Mouse (Mus musculus): ENCODE data around the gene Prmt1. TPM values are rescaled to one million over a fixed set of nuclear protein-coding genes. Genes with fewer than 3 reads are reported as not detected.

Prmt1 gene
- polyA plus RNA-seq, 1 experiment = 729 TPM

DNA sequence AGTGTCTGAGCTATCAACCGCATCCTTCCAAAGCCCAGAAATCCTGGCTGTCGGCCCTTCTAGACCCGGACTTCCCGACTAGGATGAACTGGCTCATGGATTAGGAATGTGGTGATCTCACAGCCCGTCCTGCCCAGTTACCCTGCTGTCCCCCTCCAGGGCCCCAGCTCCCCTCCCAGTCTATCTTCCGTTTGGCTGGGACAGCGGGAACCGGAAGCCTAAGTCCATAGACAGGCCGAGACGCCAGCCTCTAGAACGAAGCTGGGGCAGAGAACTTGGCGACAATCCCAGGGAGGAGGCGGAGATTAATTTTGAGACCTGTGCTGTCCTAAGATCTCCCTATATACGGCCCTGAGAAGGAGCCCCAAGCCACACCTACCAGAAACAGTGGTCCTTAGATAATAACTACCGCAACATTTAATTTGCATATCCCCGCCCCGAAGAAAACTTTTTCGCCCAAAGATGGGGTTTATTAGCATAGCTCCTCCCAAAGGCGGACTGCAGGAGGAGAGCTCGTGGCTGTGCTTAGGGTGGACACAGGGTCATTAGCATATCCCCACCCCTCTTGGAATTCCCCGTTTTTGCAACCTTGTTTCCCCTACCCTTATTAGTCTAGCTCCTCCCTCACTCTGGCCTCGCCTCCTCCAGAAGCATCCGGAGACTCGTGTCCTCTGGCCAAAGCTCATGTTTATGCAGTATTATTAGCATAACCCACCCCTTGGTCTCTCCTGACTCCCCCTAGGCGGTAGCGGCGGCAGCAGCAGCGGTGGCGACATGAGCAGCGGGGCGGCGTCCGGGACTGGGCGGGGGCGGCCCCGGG, 31.1 kb upstream of the Prmt1 start, which contains the start of gene Rras:
TSS of gene Rras (plus strand) at position 720 of the 820 bp plus-strand sequence.
- TF ChIP-seq TCF12 (IDR thresholded peaks at IDR 0.05; ENCODE audit: insufficient read depth, poor library complexity, severe bottlenecking) (no peak), CEBPB (IDR thresholded peaks at IDR 0.05; ENCODE audit: insufficient read depth, poor library complexity, severe bottlenecking) (0 out of 2 replicates have a peak, but pooled peaks have one; percentile 18), MYOD1 (IDR thresholded peaks at IDR 0.05; ENCODE audit: control insufficient read depth in 1 of 3, insufficient read length in 2 of 3, low read depth in 2 of 3) (no peak), SRF (IDR thresholded peaks at IDR 0.05; ENCODE audit: control insufficient read depth, insufficient read length, low read depth) (peak; percentile 90), POLR2A (IDR thresholded peaks at IDR 0.05; ENCODE audit: insufficient read length, low read depth) (peak; percentile 71)
- H3K79me2 ChIP-seq (ENCODE audit: control insufficient read depth, insufficient read depth) = peaks cover 30% of the 10 kb centered on the region
- peaks cover 5% of the 10 kb centered on the region for H3K36me3 ChIP-seq (ENCODE audit: control insufficient read depth, insufficient read depth)
- H3K27me3 ChIP-seq (ENCODE audit: control insufficient read depth, insufficient read depth, insufficient read length) = no peaks in the 10 kb centered on the region
- H3K4me2 ChIP-seq (ENCODE audit: low read depth) = peak within 1 kb of the TSS; percentile 100
- peak within 1 kb of the TSS; percentile 46 for H3ac ChIP-seq (ENCODE audit: control insufficient read depth, insufficient read length)
- H3K4me3 ChIP-seq = peak within 1 kb of the TSS; percentile 71

DNA sequence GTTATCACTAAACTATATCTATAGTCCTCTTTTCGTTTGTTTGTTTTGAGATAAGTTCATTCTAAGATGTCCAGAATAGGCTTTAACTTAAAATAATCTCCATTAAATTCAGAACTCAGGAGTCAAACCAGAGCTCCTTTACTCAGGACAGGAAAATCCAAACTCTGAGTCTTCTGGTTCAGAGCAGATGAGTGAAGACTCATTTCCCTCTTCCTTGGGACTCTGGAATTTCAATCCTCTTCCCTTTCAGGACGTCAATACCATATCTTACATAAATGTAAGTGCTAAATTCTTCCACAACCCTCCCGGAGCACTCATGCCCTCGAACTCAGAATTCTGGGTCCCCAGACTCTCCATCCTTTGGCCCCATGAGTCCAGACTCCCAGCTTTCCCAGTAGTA, 30.4 kb upstream of the Prmt1 start:
- no peak overlapping the region for H3ac ChIP-seq (ENCODE audit: control insufficient read depth, insufficient read length)
- H3K36me3 ChIP-seq (ENCODE audit: control insufficient read depth, insufficient read depth) = peaks cover 10% of the 10 kb centered on the region
- TF ChIP-seq REST (IDR thresholded peaks at IDR 0.05; ENCODE audit: insufficient read depth, insufficient read length) (no peak), MAX (IDR thresholded peaks at IDR 0.05; ENCODE audit: low read depth) (no peak), SRF (IDR thresholded peaks at IDR 0.05; ENCODE audit: control insufficient read depth, insufficient read length, low read depth) (no peak), E2F4 (IDR thresholded peaks at IDR 0.05; ENCODE audit: insufficient read depth) (no peak)
- H3K4me3 ChIP-seq = peak overlapping the region; percentile 71
- H3K79me2 ChIP-seq (ENCODE audit: control insufficient read depth, insufficient read depth) = peaks cover 30% of the 10 kb centered on the region
- no peaks in the 10 kb centered on the region for H3K27me3 ChIP-seq (ENCODE audit: control insufficient read depth, insufficient read depth, insufficient read length)
- H3K4me2 ChIP-seq (ENCODE audit: low read depth) = peak overlapping the region; percentile 100

DNA sequence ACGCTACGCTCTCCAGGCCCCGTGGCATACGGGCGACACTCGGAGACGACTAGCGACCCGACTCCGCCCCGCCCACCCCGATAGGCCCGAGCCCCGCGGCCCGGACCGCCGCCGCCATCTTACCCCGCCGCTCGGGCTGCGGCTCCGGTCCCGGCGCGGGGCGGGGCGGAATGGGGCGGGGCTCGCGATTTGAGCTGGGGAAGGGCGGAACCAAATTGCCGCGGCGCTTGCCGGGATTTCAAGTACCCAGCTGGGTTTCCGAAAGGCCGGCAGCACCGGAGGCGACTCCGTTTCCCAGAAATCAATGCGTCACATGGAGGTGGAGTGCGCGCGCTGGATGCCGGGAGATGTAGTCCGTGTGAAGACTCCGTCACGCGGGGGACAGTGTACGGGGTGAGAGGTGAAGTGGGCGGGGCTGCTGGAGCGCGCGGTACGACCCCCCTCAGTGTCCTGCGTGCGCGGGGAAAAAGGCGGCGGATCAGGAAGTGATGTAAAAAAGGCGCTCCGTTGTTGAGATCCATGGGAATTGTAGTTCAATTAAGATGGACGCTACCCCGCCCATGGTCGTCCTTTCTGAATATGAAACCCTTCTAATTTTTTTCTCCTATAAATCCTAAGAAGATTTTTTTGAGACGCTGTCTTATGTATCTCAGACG, 29.7 kb upstream of the Prmt1 start, which contains the start of gene Scaf1:
TSS of gene Scaf1 (minus strand) at position 407 of the 656 bp plus-strand sequence.
- Histone ChIP-seq H3K36me3 (ENCODE audit: control insufficient read depth, insufficient read depth) (peaks cover 12% of the 10 kb centered on the region), H3ac (ENCODE audit: control insufficient read depth, insufficient read length) (peak within 1 kb of the TSS; percentile 93), H3K4me3 (peak within 1 kb of the TSS; percentile 71), H3K4me2 (ENCODE audit: low read depth) (peak within 1 kb of the TSS; percentile 100), H3K79me2 (ENCODE audit: control insufficient read depth, insufficient read depth) (peaks cover 32% of the 10 kb centered on the region), H3K27me3 (ENCODE audit: control insufficient read depth, insufficient read depth, insufficient read length) (no peaks in the 10 kb centered on the region)
- TF ChIP-seq E2F4 (IDR thresholded peaks at IDR 0.05; ENCODE audit: insufficient read depth) (peak; percentile 52), POLR2A (IDR thresholded peaks at IDR 0.05; ENCODE audit: insufficient read length, low read depth) (no peak), USF1 (IDR thresholded peaks at IDR 0.05; ENCODE audit: low read depth) (peak; percentile 89), TCF3 (IDR thresholded peaks at IDR 0.05; ENCODE audit: insufficient read length, low read depth) (no peak), CEBPB (IDR thresholded peaks at IDR 0.05; ENCODE audit: insufficient read depth, poor library complexity, severe bottlenecking) (no peak), MAX (IDR thresholded peaks at IDR 0.05; ENCODE audit: low read depth) (no peak), POLR2AphosphoS2 (IDR thresholded peaks at IDR 0.05; ENCODE audit: insufficient read length, low read depth) (peak; percentile 81), MYOG (IDR thresholded peaks at IDR 0.05; ENCODE audit: control insufficient read depth in 1 of 3, insufficient read depth in 1 of 3, insufficient read length in 2 of 3, low read depth in 2 of 3) (no peak), TCF12 (IDR thresholded peaks at IDR 0.05; ENCODE audit: insufficient read depth, poor library complexity, severe bottlenecking) (no peak), SRF (IDR thresholded peaks at IDR 0.05; ENCODE audit: control insufficient read depth, insufficient read length, low read depth) (peak; percentile 29), REST (IDR thresholded peaks at IDR 0.05; ENCODE audit: insufficient read depth, insufficient read length) (no peak), MYOD1 (IDR thresholded peaks at IDR 0.05; ENCODE audit: control insufficient read depth in 1 of 3, insufficient read length in 2 of 3, low read depth in 2 of 3) (no peak)

DNA sequence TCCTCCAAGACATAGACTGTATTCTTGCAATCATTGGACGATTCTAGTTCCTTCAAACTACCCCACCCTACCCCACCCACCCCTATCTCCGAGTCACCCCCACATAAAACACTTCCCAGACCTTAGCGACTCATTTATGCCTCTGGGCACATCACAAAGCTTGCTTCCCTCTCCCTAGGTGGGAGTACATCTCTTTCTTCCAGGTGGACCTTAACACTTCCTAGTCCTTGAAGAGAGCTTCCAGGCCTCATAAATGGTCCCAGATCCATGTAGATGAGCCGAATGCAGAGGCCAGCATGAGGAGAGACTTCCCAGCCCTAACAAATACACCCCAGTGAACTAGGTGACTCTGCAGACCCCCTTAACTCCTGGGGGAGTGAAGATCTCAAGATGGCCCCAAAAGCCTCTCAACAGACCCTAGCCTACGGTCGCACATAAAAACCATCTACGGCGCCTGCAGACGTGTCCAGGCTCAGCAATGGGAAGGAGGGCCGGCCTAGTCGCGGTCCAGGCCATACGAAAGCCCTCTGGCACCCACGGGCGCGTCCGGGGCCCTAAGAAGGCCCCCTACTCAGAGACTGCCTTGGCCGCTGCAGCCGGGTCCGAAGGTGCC, 29.1 kb upstream of the Prmt1 start:
- no peaks in the 10 kb centered on the region for H3K27me3 ChIP-seq (ENCODE audit: control insufficient read depth, insufficient read depth, insufficient read length)
- H3ac ChIP-seq (ENCODE audit: control insufficient read depth, insufficient read length) = peak overlapping the region; percentile 93
- no peak for TF ChIP-seq E2F4 (IDR thresholded peaks at IDR 0.05; ENCODE audit: insufficient read depth)
- H3K79me2 ChIP-seq (ENCODE audit: control insufficient read depth, insufficient read depth) = peaks cover 34% of the 10 kb centered on the region
- H3K4me2 ChIP-seq (ENCODE audit: low read depth) = peak overlapping the region; percentile 90
- H3K4me3 ChIP-seq = peak overlapping the region; percentile 71
- H3K36me3 ChIP-seq (ENCODE audit: control insufficient read depth, insufficient read depth) = peaks cover 10% of the 10 kb centered on the region

DNA sequence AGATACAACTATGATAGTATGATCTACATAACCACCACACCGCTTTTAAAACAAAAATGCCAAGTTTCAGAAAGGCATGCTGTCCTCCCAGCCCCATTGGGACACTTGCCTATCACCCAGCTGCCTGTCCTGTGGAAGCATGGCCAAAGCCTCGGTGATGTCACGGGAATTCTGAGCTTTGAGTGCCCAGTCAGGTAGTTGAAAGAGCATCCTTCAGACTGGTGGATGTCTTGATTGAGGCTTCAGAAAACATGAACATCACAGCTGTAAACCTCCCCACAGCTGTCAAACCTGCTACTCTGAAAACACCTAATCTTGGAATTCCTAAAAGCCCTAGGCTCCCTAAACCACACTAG, 27.7 kb upstream of the Prmt1 start:
- Histone ChIP-seq H3K4me3 (no peak overlapping the region), H3K36me3 (ENCODE audit: control insufficient read depth, insufficient read depth) (peaks cover 16% of the 10 kb centered on the region)

More for the DNA sequence above, 27.7 kb upstream of the Prmt1 start:
- H3K79me2 ChIP-seq (ENCODE audit: control insufficient read depth, insufficient read depth) = peaks cover 44% of the 10 kb centered on the region
- TF ChIP-seq POLR2AphosphoS2 (IDR thresholded peaks at IDR 0.05; ENCODE audit: insufficient read length, low read depth) (no peak), POLR2A (IDR thresholded peaks at IDR 0.05; ENCODE audit: insufficient read length, low read depth) (no peak), SRF (IDR thresholded peaks at IDR 0.05; ENCODE audit: control insufficient read depth, insufficient read length, low read depth) (no peak), E2F4 (IDR thresholded peaks at IDR 0.05; ENCODE audit: insufficient read depth) (no peak), MAX (IDR thresholded peaks at IDR 0.05; ENCODE audit: low read depth) (no peak), CEBPB (IDR thresholded peaks at IDR 0.05; ENCODE audit: insufficient read depth, poor library complexity, severe bottlenecking) (no peak), REST (IDR thresholded peaks at IDR 0.05; ENCODE audit: insufficient read depth, insufficient read length) (no peak), MYOD1 (IDR thresholded peaks at IDR 0.05; ENCODE audit: control insufficient read depth in 1 of 3, insufficient read length in 2 of 3, low read depth in 2 of 3) (no peak), TCF12 (IDR thresholded peaks at IDR 0.05; ENCODE audit: insufficient read depth, poor library complexity, severe bottlenecking) (no peak), MYOG (IDR thresholded peaks at IDR 0.05; ENCODE audit: control insufficient read depth in 1 of 3, insufficient read depth in 1 of 3, insufficient read length in 2 of 3, low read depth in 2 of 3) (no peak), USF1 (IDR thresholded peaks at IDR 0.05; ENCODE audit: low read depth) (no peak), TCF3 (IDR thresholded peaks at IDR 0.05; ENCODE audit: insufficient read length, low read depth) (no peak)
- H3K27me3 ChIP-seq (ENCODE audit: control insufficient read depth, insufficient read depth, insufficient read length) = no peaks in the 10 kb centered on the region
- peak overlapping the region; percentile 90 for H3K4me2 ChIP-seq (ENCODE audit: low read depth)
- H3ac ChIP-seq (ENCODE audit: control insufficient read depth, insufficient read length) = no peak overlapping the region
